Mouse (Mus musculus) common myeloid progenitor, adult 5-6 weeks (primary cell): ENCODE data around the gene Ccdc163. TPM values are rescaled to one million over a fixed set of nuclear protein-coding genes. Genes with fewer than 3 reads are reported as not detected.

Experiments used
- ATAC-seq: replicated peaks from 2 replicates; pipeline ENCODE4 v1.8.0; 2016; ENCODE audit warnings: low read depth, mild to moderate bottlenecking, moderate TSS enrichment, inconsistent platforms; ENCODE audit not compliant: poor library complexity, severe bottlenecking
- total RNA-seq: library from RNA; stranded (forward); fragments of 200-1000, 187-1606 nt; gene quantifications from 2 replicates; pipeline ENCODE4 v1.2.3, GENCODE M21; 2017

Gene Ccdc163
- total RNA-seq, 1 experiment from 2014 or later = 12.3 TPM

DNA sequence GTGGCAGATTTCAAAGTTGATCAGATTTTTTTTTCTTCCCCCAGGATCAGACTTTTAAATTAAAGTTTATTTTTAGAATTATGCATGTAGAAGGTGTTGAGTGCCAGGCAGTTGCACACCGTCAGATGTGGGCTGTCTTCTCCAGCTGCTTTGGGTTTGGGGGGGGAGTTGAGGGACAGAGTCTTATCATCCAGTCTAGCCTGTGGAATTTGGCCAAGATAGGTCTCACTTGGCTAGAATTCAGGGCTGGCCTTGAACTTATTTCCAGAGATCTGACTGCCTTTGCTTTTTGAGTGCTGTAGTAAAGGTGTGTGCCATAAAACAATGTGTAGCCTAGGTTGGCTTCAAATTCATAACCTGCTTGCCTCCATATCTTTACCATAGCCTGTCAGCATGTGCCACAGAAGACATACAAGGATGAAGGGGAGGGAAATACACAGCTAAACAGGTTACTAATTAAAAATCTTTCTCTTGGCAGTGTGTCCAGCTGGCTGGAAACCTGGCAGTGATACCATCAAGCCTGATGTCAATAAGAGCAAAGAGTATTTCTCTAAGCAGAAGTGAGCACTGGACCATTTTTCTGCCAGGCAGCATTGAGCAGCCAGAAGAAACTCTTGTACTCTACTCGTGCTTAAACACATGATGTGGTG lies 9.5 kb upstream of the Ccdc163 start:
- ATAC-seq = no peak

DNA sequence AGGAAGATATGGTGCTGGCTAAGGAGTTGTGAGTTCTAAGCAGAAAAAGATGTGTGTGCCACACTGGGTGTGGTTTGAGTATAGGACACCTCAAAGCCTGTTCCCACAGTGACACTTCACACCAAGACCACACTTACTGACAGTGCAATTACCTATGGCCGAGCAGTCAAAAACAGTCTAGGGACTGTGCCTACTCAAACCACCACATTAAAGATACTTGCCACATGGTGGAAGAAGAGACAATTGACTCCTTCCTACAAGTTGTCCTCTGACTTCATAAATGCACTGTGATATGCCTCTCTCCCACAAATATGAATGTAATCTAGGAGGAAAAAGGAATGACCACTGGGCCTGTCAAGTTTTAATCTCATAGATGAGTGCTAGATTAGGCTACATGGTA lies 7.3 kb upstream of the Ccdc163 start:
- ATAC-seq = no peak

DNA sequence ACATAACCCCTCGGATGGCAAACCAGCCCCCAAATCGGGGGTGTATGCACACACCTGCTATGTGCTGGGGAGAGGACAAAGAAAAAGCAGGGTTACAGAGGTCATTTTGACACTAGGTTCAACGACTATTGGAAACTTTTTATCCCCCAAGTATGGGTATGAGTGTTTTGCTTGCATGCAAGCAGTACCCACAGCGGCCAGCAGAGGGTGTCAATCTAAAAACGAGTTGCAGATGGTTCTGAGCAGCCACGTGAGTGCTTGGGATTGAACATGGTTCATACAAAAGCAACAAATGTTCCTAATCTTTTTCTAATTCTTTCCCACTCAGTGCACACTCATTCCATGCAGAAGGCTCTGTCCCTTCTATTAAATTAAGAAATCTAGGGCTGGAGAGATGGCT lies 4.5 kb upstream of the Ccdc163 start:
- ATAC-seq = no peak; the same call in 1 of the 2 replicates

DNA sequence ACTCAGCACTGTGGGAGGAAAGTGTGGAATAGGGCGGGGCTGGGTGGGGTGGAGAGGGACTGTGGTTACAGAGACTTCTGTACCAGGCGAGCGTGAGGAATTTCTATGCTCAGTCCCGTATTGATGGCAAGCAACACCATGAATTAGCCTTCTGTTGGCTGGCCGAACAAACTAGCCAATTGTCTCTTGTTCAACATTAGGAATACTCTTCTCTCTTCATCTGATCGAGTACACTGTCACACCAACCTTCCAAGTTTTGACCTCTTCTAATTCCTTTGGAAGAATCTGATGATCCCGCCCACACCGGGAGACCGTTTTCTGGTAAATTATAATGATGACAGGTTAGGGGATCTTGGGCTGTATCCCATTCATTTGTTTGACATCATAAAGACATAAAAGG lies 643 bp upstream of the Ccdc163 start:
- ATAC-seq = 0 out of 2 replicates have a peak, but pooled peaks have one; percentile 1

DNA sequence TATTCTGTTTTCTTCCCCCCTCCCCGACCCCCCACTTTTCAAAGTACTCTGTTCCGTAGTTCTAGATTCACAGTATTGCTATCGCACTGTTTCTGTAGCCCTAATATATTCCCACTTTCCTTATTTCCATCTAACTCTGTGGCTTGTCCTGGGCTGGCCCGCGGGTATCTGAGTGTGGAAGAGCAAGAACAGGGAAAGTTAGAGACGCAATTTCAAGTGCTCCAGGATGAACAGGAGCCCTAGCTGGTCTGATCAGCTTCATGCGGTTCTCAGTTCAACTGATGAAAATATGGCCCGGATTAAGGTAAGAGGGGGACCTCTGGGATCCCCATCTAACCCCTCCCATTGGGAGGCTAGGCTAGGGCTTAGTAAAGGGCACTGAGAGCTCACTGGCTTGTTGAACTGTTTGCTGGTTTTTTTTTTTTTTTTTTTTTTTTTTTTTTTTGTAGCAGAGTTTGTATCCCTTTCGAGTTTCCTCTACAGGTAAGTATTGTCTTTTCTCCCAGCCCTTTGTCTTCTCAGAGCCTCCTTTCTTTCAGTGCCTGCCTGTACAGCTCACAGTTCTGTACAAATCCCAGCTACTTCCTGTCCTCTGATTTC lies 582 bp downstream of the Ccdc163 start:
- peak; percentile 3; the same call in 1 of the 2 replicates for ATAC-seq

DNA sequence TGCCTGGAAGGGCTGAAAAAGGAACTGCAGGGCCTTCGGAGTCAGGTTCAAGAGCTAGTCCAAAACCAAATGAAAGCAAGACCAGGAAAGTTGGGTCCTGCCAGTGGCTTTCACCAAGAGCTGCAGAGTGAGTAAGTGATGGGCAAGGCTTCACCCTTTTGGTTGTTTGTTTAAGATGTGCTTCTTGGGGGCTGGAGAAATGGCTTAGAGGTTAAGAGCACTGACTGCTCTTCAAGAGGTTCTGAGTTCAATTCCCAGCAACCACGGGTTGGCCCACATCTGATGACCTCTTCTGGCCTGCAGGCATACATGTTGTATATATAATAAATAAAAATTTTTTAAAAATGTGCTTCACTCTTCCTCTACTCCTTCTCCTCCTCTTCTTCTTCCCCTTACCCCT lies 1.8 kb downstream of the Ccdc163 start:
- no peak for ATAC-seq

DNA sequence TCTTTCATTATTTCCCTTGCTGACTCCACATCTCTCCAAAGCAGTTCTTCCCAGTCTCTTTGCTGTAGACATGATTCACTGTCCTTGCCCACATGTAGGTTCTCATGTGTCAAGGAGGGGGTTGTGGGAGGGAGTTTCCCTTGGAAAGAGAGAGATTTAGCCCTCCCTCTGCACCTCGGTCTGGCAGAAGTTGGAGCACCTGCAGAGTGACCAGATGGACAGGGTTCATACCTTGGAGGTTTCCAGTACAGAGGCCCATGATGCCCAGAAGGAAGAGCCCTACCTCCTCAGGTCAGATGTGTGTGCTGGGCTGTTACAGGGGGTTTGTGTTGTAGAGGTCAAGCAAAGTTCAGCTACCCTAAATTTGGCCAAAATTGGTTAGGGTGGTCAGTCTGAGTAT lies 4.2 kb downstream of the Ccdc163 start:
- no peak for ATAC-seq

DNA sequence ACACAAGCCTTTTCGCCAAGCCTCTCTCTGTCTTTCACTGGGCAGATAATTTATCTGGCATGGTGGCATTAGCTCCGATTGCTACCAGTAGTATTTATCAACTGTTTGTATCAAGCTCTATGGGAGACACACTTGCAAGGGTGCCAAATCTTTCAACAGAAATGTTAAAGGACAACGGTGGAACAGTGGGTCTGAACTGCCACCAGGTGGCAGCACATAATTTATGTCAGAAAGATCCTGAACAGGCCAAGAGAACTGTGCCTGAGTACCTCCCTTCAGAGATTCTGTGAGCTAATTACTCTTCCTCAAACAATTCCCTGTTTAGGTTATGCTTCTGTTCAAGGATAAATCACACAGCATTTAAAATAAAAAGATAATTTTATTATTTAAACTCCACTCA lies 11.1 kb downstream of the Ccdc163 start:
- ATAC-seq = peak; percentile 52

DNA sequence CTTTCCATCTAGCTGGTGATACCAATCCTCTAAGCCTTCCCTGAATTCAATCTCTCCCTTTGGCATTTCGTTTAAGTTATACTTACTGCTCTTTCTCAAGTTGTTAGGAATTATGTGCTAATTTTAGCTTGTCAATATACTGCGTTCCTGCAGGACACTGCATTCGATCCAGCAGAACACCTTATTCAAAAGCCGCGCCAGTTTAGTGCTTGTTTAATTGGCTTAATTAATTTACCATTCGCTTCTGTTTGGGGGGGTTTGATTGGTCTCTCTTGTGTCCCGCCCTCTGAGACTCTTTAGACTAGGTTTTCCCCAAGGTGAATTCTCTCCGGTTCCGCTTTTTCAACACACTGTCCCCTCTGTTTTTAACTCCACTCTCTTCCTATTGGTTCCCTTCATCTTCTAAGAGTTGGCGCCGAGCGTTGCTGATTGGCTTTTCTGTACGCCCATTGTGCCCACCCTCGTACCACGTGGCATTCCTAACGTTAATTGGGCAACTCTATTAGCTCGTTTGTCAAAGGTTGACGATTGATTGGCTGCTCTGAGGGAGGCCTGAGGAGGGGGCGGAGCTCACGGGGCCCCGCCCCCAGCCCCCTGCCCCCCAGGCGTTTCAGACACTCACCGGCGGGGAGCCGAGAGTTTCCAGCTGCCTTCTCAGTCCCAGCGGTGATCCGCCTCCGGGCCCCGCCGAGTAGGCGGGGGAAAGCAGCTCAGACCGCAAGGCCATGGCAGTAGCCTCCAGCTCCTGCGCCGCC lies 12.2 kb downstream of the Ccdc163 start, which contains the start of gene Tesk2:
Tesk2 (plus strand) TSS at position 606 of the 755 bp plus-strand sequence.
- peak; percentile 98 for ATAC-seq

DNA sequence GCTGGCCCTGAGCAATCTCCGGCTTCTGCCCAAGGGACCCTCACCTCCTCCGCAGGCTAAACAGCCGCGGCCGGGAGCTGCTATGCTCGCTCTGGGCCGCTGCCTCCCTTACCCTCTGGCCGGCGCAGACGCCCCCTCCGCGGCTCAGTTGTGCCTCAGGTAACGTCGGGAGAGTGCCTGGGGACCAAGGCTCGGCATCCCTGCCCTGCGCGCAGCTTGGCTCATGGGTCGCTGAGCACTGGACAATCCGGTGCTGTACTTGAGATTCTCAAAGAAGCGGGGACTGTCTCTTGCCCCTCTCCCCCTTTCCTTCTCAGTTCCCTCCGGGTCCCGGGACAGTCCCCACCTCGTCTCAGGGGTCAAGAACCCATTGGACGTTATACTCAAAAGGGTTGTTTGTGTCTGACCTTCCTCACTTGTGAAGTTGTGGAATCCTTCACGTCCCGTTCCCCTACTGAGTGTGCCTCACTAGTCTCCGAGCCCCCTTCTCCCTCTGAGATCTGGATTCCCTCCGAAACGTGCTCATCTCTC lies 12.9 kb downstream of the Ccdc163 start:
- ATAC-seq = no peak

DNA sequence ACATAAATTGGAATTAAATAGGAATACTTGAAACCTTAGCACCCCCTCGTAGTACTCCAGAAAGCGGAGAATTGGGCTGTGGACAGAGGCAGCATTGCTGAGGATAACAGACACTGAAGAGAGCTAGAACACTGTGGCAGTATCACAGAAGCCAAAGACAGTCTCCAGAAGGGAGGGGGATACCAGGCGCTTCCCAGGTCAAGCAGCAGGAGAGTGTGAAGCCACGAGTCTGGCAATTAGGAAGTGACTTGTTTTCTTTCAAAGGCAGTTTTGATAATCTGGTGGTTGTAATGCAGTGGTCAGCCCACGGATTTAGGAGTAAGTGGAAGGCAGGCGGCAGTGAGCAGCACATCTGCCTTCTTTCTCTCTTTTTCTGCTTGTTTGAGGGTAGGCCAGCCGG lies 13.9 kb downstream of the Ccdc163 start:
- no peak for ATAC-seq

DNA sequence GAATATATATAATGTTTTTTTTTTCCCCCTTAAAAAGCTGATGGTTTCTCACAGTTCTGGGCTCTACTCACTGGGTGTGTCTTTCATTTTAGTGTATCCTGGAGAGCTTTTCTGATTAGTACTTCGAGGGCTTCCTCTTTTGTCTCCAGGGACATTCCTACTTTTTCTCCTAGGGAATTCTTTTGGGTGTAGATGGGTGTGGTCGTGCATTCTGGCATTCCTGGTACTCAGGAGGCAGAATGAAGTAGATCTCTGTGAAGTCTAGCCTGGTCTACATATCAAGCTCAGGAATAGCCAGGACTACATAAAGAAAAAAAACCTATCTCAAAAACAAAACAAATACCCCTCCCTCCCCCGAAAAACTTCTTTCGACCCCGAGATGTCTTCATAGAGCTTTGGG lies 17.1 kb downstream of the Ccdc163 start:
- ATAC-seq = no peak

DNA sequence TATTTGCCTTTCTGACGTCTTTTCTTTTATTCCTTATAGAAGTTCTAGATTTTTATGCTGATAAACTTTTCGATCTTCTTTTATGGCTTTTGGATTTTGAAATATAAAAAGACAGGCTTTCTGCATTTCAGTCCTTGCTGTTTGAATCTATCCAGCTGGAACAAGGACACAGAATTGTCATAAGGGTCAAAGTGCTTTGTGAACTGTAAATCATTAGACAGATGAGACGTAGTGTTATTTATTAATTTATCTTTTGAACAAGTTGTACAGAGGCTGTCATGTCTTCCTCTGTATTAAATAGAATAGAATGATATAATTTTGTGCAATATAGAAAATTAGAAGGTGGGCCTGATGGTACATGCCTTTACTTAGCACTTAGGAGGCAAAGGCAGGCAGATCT lies 19.1 kb downstream of the Ccdc163 start:
- ATAC-seq = no peak

DNA sequence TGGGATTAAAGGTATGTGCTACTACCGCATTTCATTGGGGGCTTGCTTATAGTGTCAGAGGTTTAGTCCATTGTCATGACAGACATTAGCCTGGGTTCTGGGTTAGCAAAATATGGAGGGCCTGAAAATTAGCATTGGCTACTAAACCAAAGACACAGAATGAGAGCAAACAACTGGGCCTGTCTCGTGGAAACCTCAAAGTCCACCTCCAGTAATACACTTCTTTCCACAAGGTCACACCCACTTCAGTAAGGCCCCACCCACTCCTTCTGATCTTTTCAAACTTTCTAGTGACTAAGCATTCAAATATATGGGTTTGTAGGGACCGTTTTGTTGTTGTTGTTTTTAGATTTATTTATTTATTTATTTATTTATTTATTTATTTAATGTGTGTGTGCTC lies 21.2 kb downstream of the Ccdc163 start:
- ATAC-seq = no peak

DNA sequence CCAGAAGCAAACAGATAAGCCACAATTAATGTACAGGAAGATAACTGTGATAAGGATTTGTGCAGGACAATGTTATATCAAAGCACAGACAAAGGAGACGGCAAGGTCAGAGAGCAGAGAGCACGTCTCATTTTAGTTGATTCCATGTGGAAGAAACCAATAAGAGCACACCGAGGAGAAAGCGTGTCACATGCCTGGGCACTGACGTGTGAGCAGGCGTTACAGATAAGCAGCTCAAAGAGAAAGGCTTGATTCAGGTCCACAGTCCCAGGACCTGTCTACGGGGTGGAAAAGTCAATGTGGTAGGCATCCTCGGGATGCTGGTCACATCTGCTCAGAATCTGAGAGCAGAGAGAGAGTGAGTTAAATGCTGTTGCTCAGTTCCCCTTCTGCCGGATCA lies 22.8 kb downstream of the Ccdc163 start:
- no peak for ATAC-seq

DNA sequence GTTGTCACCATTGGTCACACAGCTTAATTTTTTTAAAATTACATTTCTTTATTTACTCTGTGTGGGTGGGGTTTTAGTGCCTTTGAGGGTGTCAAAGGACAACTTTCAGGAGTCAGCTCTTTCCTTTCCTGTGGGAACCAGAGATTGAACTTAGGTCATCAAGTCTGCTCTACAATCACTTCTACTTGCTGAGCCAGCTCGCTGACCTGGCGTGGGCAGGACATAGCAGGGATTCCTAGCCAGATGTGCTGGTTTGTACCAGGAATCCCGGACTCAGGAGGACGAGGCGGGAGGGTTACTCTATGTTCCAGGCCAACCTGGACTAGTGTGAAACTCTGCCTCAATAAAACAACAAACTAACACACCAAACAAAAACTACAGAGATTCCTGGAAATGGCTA lies 24.0 kb downstream of the Ccdc163 start:
- no peak for ATAC-seq

DNA sequence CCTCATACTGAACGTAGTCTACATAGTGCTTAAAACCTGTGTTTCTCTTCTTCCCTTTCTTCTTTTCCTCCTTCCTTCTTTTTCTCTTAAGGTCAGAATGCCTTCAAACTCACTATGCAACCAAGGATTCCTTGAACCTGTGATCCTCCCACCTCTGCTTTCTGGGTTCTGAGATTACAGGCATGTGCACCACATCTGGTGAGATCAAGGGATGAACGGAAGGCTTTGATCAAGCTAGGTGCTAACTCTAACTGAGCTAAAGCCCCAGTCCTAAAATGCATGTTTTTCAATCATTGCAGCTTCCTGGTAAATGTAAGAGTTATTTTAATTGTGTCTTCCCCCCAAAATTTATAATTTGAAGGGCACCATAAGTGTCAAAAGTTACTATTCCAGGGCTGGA lies 26.7 kb downstream of the Ccdc163 start:
- no peak for ATAC-seq

DNA sequence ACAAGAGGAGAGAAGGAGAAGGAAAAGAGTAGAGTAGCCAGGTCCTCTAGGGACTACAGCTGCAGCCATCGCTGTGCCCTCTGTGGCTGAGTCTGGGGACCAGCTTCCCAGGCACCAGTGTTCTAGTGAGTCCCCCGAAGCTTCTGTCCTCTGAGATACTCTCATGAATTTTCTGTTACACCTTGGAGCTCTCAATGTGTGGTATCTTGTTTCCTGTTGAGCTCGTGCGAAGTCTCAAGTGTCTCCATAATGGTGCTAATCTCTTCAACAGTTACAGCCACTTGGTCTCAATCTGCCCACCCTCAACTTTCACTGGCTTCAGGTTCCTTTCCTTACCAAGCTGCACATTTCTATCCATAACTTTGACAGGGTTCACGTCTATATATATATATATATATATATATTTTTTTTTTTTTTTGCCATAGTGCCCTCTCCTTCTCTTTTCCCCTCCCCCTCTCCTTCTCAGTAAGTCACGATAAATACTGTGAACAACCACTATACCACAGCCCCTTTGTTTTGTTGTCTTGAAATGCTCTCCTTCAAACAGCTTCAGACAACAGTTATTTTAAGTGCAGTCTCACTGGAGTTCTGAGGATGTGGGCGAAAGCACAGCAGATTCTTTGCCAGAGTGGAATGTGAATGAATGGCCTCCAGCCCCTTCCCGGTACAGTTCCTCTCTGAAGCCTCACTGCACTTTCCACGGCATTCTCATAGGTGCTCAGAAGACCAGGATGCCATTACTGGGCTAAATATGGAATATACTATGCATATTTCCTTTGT lies 30.9 kb downstream of the Ccdc163 start:
- peak; percentile 32 for ATAC-seq

DNA sequence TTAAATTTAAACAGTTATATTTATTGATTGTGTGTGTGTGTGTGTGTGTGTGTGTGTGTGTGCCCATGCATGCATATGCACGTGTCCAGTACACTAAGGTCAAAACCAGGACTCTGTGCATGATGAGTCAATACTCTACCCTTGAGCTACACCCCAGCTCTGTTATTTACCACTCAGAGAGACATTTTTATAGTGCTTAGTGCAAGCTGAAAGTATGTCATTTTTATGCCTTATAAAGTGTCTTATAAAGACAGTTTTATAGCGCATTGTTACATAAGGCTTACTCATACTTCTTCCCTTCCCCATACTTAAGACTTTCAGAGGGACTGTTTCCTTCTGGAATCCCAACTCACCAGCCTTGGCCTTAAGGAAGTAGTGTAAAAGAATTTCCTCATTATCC lies 41.4 kb downstream of the Ccdc163 start:
- ATAC-seq = no peak

DNA sequence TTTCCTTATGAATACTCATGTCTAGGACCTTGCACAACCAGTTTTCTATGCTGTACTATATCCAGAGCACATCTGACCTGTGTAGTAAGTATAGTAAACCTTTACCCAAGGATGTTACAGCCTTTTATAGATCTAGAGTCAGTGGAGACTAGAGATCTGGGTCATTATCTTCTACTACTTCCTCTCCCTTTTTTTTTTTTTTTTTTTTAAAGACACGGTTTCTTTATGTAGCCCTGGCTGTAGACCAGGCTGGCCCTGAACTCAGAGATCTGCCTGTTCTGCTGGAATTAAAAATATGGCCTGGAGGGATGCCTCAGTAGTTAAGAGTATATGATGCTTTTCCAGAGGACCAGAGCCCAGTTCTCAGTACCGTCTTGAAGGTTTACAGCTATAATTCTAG lies 53.6 kb downstream of the Ccdc163 start:
- no peak for ATAC-seq
